Mouse (Mus musculus): ENCODE results near the gene Gpt2.

DNA sequence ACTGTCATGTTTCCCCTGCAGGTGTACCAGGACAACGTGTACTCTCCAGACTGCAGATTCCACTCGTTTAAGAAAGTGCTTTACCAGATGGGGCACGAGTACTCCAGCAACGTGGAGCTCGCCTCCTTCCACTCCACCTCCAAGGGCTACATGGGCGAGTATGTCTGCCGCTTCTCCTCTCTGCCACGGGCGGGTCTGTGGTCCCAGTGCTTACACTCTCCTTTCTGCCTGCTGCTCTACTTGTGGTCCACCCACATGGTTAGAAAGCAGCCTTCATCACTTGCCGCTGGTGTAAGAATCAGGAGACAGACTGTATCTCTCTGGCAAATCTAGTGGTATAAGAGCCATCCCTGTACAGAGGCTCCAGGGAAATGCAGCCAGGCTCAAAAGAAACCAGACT, 25.6 kb downstream of the Gpt2 start:
- TF ChIP-seq CTCF (IDR thresholded peaks at IDR 0.05; ENCODE audit: low read depth, low read length) = no peak
- no peak for TF ChIP-seq POLR2A (IDR thresholded peaks at IDR 0.05; ENCODE audit: borderline replicate concordance, low read depth, low read length)

Measured in bone marrow macrophage, adult 2 months (primary cell).